Mouse (Mus musculus) embryonic facial prominence, embryonic 13.5 days (tissue): ENCODE measurements at regions not wholly inside any gene's neighbourhood (a gene's known extent, or its start where the extent isn't known, plus 50 kb on each side); places are given as distances from the start of the nearest gene placed in this dataset.
A peak's percentile ranks its signal among the peaks of the same experiment; 100 is the strongest.

Experiments
- ATAC-seq: fragments of 200-750 bp; cut with Nextera tagmentation; 2 replicates; pipeline ENCODE4 v1.8.0; 2017; ENCODE audit warnings: low read depth; ENCODE audit not compliant: insufficient number of reproducible peaks, insufficient read depth, low FRiP score, low TSS enrichment
- H3K27ac ChIP-seq: fragments of 300-500 bp; sonication (generic); 2 replicates; pipeline ENCODE4 v1.5.1; 2015; ENCODE audit warnings: moderate library complexity, mild to moderate bottlenecking, inconsistent platforms
- H3K27me3 ChIP-seq: fragments of 300-500 bp; sonication (generic); 2 replicates; pipeline ENCODE4 v1.6.1; 2015; ENCODE audit warnings: mild to moderate bottlenecking, inconsistent platforms
- H3K36me3 ChIP-seq: fragments of 300-500 bp; sonication (generic); 2 replicates; pipeline ENCODE4 v1.6.1; 2015; ENCODE audit warnings: mild to moderate bottlenecking, inconsistent platforms
- H3K4me1 ChIP-seq: fragments of 300-500 bp; sonication (generic); 2 replicates; pipeline ENCODE4 v1.6.1; 2015; ENCODE audit warnings: inconsistent platforms
- H3K4me2 ChIP-seq: fragments of 300-500 bp; sonication (generic); 2 replicates; pipeline ENCODE4 v1.6.1; 2015; ENCODE audit warnings: moderate library complexity, mild to moderate bottlenecking, inconsistent platforms
- H3K4me3 ChIP-seq: fragments of 300-500 bp; sonication (generic); 2 replicates; pipeline ENCODE4 v1.5.1; 2015; ENCODE audit warnings: mild to moderate bottlenecking, inconsistent platforms
- H3K9ac ChIP-seq: fragments of 300-500 bp; sonication (generic); 2 replicates; pipeline ENCODE4 v1.6.1; 2015; ENCODE audit warnings: mild to moderate bottlenecking, inconsistent platforms
- H3K9me3 ChIP-seq: fragments of 300-500 bp; sonication (generic); 2 replicates; pipeline ENCODE4 v1.6.1; 2016; ENCODE audit warnings: inconsistent platforms
- WGBS: fragments of 180-500 bp; shearing (Covaris S2); methylation state at CpG from one replicate; pipeline ENCODE4 v1.1.7; 2015; ENCODE audit warnings: mixed read lengths; 5-methylcytosine and 5-hydroxymethylcytosine counted together

DNA sequence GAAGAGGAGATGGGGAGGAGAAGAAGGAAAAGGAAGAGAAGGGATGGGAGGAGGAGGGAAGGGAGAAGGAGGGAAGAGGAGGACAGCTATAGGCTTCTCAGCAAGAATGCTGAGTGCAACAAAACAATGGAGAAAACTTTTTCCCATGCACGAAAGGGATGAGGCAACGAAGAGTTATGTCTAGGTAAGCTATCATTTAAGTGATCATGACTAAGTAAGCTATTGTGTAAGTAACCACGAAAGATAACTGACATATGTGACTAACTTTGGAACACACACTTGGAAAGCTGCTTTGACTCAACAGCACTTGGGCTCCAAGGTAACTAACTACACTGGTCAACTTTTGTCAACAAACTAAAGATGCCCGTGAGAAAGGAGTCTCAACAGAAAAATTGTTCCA, 50.9 kb upstream of the Fstl1 start:
- H3K9me3 ChIP-seq, result no peaks in the 10 kb centered on the region
- H3K36me3 ChIP-seq, result no peaks in the 10 kb centered on the region
- H3K9ac ChIP-seq, result no peak overlapping the region
- H3K27me3 ChIP-seq, result no peaks in the 10 kb centered on the region
- 87% methylated on average over 4 of the region's 4 CpGs for WGBS
- no peak overlapping the region for H3K27ac ChIP-seq
- H3K4me2 ChIP-seq, result no peak overlapping the region
- peaks cover 22% of the 10 kb centered on the region for H3K4me1 ChIP-seq
- no peak overlapping the region for H3K4me3 ChIP-seq
- ATAC-seq, result no peak

GRCm38 (mm10) chr16:37715173-37715572, 60.9 kb upstream of the Ndufb4 start:
- H3K36me3 ChIP-seq, result no peaks in the 10 kb centered on the region

GRCm38 (mm10) chr16:37714276-37714675, 60.0 kb upstream of the Ndufb4 start:
- Histone ChIP-seq H3K4me3 (no peak overlapping the region), H3K36me3 (no peaks in the 10 kb centered on the region), H3K27ac (peak overlapping the region; percentile 82), H3K4me2 (no peak overlapping the region), H3K9ac (no peak overlapping the region), H3K27me3 (no peaks in the 10 kb centered on the region), H3K4me1 (peaks cover 26% of the 10 kb centered on the region), H3K9me3 (no peaks in the 10 kb centered on the region)
- 20% methylated on average over 6 of the region's 6 CpGs for WGBS
- ATAC-seq, result no peak

More at GRCm38 (mm10) chr16:37715173-37715572, 60.9 kb upstream of the Ndufb4 start:
- no peak for ATAC-seq
- WGBS, result 16% methylated on average over 7 of the region's 7 CpGs
- Histone ChIP-seq H3K4me1 (peaks cover 26% of the 10 kb centered on the region), H3K9me3 (no peaks in the 10 kb centered on the region), H3K9ac (0 out of 2 replicates have a peak overlapping the region, but pooled peaks have one; percentile 11), H3K4me2 (no peak overlapping the region), H3K27me3 (no peaks in the 10 kb centered on the region), H3K27ac (peak overlapping the region; percentile 82), H3K4me3 (no peak overlapping the region)

- Histone ChIP-seq H3K36me3 (no peaks in the 10 kb centered on the region), H3K27me3 (no peaks in the 10 kb centered on the region), H3K4me1 (peaks cover 9% of the 10 kb centered on the region; the same call in 1 of the 2 replicates), H3K27ac (no peak overlapping the region), H3K9me3 (no peaks in the 10 kb centered on the region), H3K9ac (no peak overlapping the region), H3K4me3 (no peak overlapping the region), H3K4me2 (no peak overlapping the region)
- 63% methylated on average over 9 of the region's 9 CpGs for WGBS
- no peak for ATAC-seq
Observed at GRCm38 (mm10) chr16:37706242-37706923, 52.1 kb upstream of the Ndufb4 start.

DNA sequence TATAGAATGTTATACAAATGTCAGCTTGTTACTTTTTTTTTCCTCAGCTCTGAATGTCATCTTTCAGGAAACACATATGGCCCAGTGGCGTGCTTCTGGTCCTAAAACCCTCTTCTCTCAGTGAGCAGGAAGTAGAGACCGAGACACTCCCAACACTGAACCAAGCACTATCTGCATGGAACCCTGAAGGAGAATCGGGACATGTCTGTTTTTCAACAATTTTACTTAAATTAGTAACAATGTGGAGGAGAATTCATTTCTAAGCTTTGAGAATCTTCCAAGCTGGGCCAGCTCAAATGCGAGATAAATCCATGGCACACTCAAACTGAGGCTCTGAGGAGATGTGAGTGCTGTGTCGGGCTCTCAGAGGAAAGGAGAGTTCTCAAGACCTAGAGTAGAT, 51.0 kb upstream of the Ndufb4 start:
- no peaks in the 10 kb centered on the region for H3K9me3 ChIP-seq
- no peaks in the 10 kb centered on the region for H3K27me3 ChIP-seq
- WGBS, result 84% methylated on average over 5 of the region's 5 CpGs
- no peaks in the 10 kb centered on the region for H3K36me3 ChIP-seq
- no peak for ATAC-seq
- no peak overlapping the region for H3K4me2 ChIP-seq
- H3K9ac ChIP-seq, result no peak overlapping the region
- H3K27ac ChIP-seq, result no peak overlapping the region
- no peak overlapping the region for H3K4me3 ChIP-seq
- peaks cover 9% of the 10 kb centered on the region; the same call in 1 of the 2 replicates for H3K4me1 ChIP-seq

GRCm38 (mm10) chr16:37704461-37705155, 50.4 kb upstream of the Ndufb4 start:
- no peak for ATAC-seq
- Histone ChIP-seq H3K27me3 (no peaks in the 10 kb centered on the region), H3K27ac (no peak overlapping the region), H3K4me2 (no peak overlapping the region), H3K9me3 (no peaks in the 10 kb centered on the region), H3K9ac (no peak overlapping the region), H3K36me3 (no peaks in the 10 kb centered on the region), H3K4me1 (peaks cover 9% of the 10 kb centered on the region; the same call in 1 of the 2 replicates), H3K4me3 (no peak overlapping the region)
- WGBS, result 75% methylated on average over 9 of the region's 9 CpGs
